ENCODE assay signal across 23 mouse cellular contexts in the genomic region with DNA sequence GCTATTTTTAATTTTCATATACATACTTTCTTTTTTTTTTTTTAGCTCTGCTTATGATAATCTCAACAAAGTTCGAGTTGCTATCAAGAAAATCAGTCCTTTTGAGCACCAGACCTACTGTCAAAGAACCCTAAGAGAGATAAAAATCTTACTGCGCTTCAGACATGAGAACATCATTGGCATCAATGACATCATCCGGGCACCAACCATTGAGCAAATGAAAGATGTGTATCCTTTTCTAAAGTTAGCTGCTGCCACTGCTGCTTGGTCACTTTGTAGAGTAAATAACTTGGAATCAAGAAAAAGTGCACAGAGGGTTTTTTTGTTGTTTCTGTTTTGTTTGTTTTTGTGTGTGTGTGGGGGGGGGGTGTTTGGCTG.
"Had no signal": no experiment of that assay in that cellular context is flagged by ENCODE, and none has a peak within 500 bp of the region (broad histone marks: within the 10 kb centered on the region; RNA-seq: fewer than 3 reads in every experiment).

No protein-coding gene starts in this region.

- H3K4me1 ChIP-seq: limb, embryonic 10.5 days; lung, embryonic 15.5 days; midbrain, embryonic 10.5 days; midbrain, embryonic 13.5 days; neural tube, embryonic 12.5 days; neural tube, embryonic 15.5 days had no signal

- H3K9ac ChIP-seq: limb, embryonic 13.5 days; liver, embryonic 12.5 days; liver, embryonic 15.5 days; lung, embryonic 15.5 days; midbrain, embryonic 13.5 days; neural tube, embryonic 12.5 days; neural tube, embryonic 15.5 days had no signal

- H3K27ac ChIP-seq: limb, embryonic 10.5 days; limb, embryonic 13.5 days; liver, embryonic 12.5 days; liver, embryonic 15.5 days; lung, embryonic 15.5 days; midbrain, embryonic 10.5 days; midbrain, embryonic 13.5 days; neural tube, embryonic 12.5 days; neural tube, embryonic 15.5 days; stomach, postnatal 0 days had no signal

- H3K4me2 ChIP-seq: limb, embryonic 13.5 days; liver, embryonic 12.5 days; liver, embryonic 15.5 days; lung, embryonic 15.5 days; midbrain, embryonic 13.5 days; neural tube, embryonic 12.5 days; neural tube, embryonic 15.5 days had no signal

- H3K9me3 ChIP-seq: limb, embryonic 10.5 days; limb, embryonic 13.5 days; liver, embryonic 12.5 days; liver, embryonic 15.5 days; lung, embryonic 15.5 days; megakaryocyte, embryonic 14.5 days; midbrain, embryonic 10.5 days; midbrain, embryonic 13.5 days; neural tube, embryonic 12.5 days; neural tube, embryonic 15.5 days had no signal

- ATAC-seq: liver, embryonic 12.5 days; midbrain, embryonic 13.5 days; midbrain, embryonic 16.5 days had no signal

- H3K4me3 ChIP-seq: limb, embryonic 10.5 days; limb, embryonic 13.5 days; liver, embryonic 12.5 days; liver, embryonic 15.5 days; lung, embryonic 15.5 days; megakaryocyte, embryonic 14.5 days; midbrain, embryonic 10.5 days; midbrain, embryonic 13.5 days; neural tube, embryonic 12.5 days; neural tube, embryonic 15.5 days had no signal

- DNase-seq: kidney, adult 9 months; kidney, postnatal 14 days; kidney, postnatal 4 days; liver; lung, adult 18-20 months; lung, postnatal 10 days; lung, postnatal 36 days; right cerebral cortex, postnatal 14 days; right cerebral cortex, postnatal 4 days; thymus, adult 2 months; thymus, postnatal 25 days had no signal

- H3K27me3 ChIP-seq: limb, embryonic 13.5 days; liver, embryonic 12.5 days; liver, embryonic 15.5 days; lung, embryonic 15.5 days; megakaryocyte, embryonic 14.5 days; midbrain, embryonic 13.5 days; neural tube, embryonic 12.5 days; neural tube, embryonic 15.5 days had no signal
